Mouse (Mus musculus) liver, adult 2 months (tissue): Measurements from ENCODE around the gene Tm6sf2.

Experiments
- CTCF ChIP-seq: fragments of 200-500 bp; IDR thresholded peaks from 2 replicates; pipeline ENCODE4 v1.5.1; 2011; ENCODE audit warnings: low read depth, low read length, control low read depth
- POLR2A ChIP-seq: fragments of 200-500 bp; IDR thresholded peaks from 2 replicates; pipeline ENCODE4 v1.6.1; 2011; ENCODE audit warnings: low read length, control low read depth; ENCODE audit not compliant: insufficient read depth; ENCODE audit errors: extremely low read depth

- TF ChIP-seq POLR2A (no peak), CTCF (no peak)
These were observed 26.6 kb downstream of the Tm6sf2 start for GRCm38 (mm10) chr8:70099276-70099675.
